Comparison of ENCODE assay signal across 8 mouse cellular contexts in genomic region chr7:105767729-105768165, GRCm38 (mm10). TPM values are rescaled to one million over a fixed set of nuclear protein-coding genes. Genes with fewer than 3 reads are reported as not detected.
DNase-seq lines count a peak whose midpoint lies in the region; ATAC-seq lines count a peak whose summit lies in the region.

No protein-coding gene starts in this region.

- 0 out of 2 replicates have a peak overlapping the region, but pooled peaks have one; percentile 6 for H3K27ac ChIP-seq in forebrain, embryonic 11.5 days (ENCODE audit: low read depth, low read length)
- H3K27ac ChIP-seq in forebrain, embryonic 14.5 days (ENCODE audit: low read depth, low read length) = no peak overlapping the region
- peak overlapping the region; percentile 71 for H3K27ac ChIP-seq in heart, embryonic 12.5 days (ENCODE audit: poor library complexity, severe bottlenecking)
- peak overlapping the region; percentile 32 for H3K27ac ChIP-seq in midbrain, embryonic 15.5 days

- no peaks in the 10 kb centered on the region for H3K9me3 ChIP-seq in forebrain, embryonic 11.5 days (ENCODE audit: control insufficient read depth, low read length)
- H3K9me3 ChIP-seq in forebrain, embryonic 14.5 days (replicated peaks; ENCODE audit: control insufficient read depth, low read length) = no peaks in the 10 kb centered on the region
- H3K9me3 ChIP-seq in heart, embryonic 12.5 days (replicated peaks) = no peaks in the 10 kb centered on the region
- H3K9me3 ChIP-seq in midbrain, embryonic 15.5 days = no peaks in the 10 kb centered on the region

- H3K4me2 ChIP-seq in forebrain, embryonic 11.5 days (ENCODE audit: low read depth, low read length, severe bottlenecking) = no peak overlapping the region
- no peak overlapping the region for H3K4me2 ChIP-seq in forebrain, embryonic 14.5 days (ENCODE audit: low read length)
- no peak overlapping the region for H3K4me2 ChIP-seq in heart, embryonic 12.5 days
- no peak overlapping the region for H3K4me2 ChIP-seq in midbrain, embryonic 15.5 days

- ATAC-seq in forebrain, embryonic 11.5 days (replicated peaks; ENCODE audit: low FRiP score) = no peak
- ATAC-seq in forebrain, embryonic 14.5 days = no peak
- ATAC-seq in heart, embryonic 12.5 days (ENCODE audit: insufficient number of reproducible peaks, low FRiP score) = no peak
- ATAC-seq in midbrain, embryonic 15.5 days (replicated peaks) = no peak

- no peak overlapping the region for H3K4me3 ChIP-seq in forebrain, embryonic 11.5 days (ENCODE audit: low read depth, low read length)
- H3K4me3 ChIP-seq in forebrain, embryonic 14.5 days (ENCODE audit: low read depth, low read length) = no peak overlapping the region
- H3K4me3 ChIP-seq in heart, embryonic 12.5 days = no peak overlapping the region
- H3K4me3 ChIP-seq in midbrain, embryonic 15.5 days = no peak overlapping the region

- DNase-seq in forebrain, embryonic 11.5 days (ENCODE audit: low spot score) = no peak
- DNase-seq in forebrain, embryonic 14.5 days (ENCODE audit: low spot score) = no peak
- peak; percentile 44 to 71 for DNase-seq in kidney, postnatal 25 days
- no peak for DNase-seq in urinary bladder, postnatal 10 days (ENCODE audit: low spot score)
- DNase-seq in thymus, postnatal 4 days = no peak
- no peak for DNase-seq in spleen, postnatal 36 days (ENCODE audit: low spot score in 2 of 2)

- H3K9ac ChIP-seq in forebrain, embryonic 11.5 days (ENCODE audit: low read length) = no peak overlapping the region
- no peak overlapping the region for H3K9ac ChIP-seq in forebrain, embryonic 14.5 days (ENCODE audit: low read length)
- no peak overlapping the region for H3K9ac ChIP-seq in heart, embryonic 12.5 days
- H3K9ac ChIP-seq in midbrain, embryonic 15.5 days = no peak overlapping the region

- H3K4me1 ChIP-seq in forebrain, embryonic 11.5 days (replicated peaks; ENCODE audit: control insufficient read depth, insufficient read depth, low read length) = peaks cover 2% of the 10 kb centered on the region; the same call in 1 of the 2 replicates
- no peaks in the 10 kb centered on the region; the same call in 1 of the 2 replicates for H3K4me1 ChIP-seq in forebrain, embryonic 14.5 days (ENCODE audit: control insufficient read depth, insufficient read depth, low read length)
- peaks cover 21% of the 10 kb centered on the region for H3K4me1 ChIP-seq in heart, embryonic 12.5 days (replicated peaks)
- H3K4me1 ChIP-seq in midbrain, embryonic 15.5 days = peaks cover 43% of the 10 kb centered on the region

- H3K27me3 ChIP-seq in forebrain, embryonic 11.5 days (ENCODE audit: control insufficient read depth, insufficient read depth, low read length) = peaks cover 16% of the 10 kb centered on the region
- 0 out of 2 replicates have a peak, but pooled peaks cover 3% of the 10 kb centered on the region for H3K27me3 ChIP-seq in forebrain, embryonic 14.5 days (replicated peaks; ENCODE audit: control insufficient read depth, insufficient read depth, low read length)
- peaks cover 20% of the 10 kb centered on the region for H3K27me3 ChIP-seq in heart, embryonic 12.5 days (replicated peaks)
- no peaks in the 10 kb centered on the region for H3K27me3 ChIP-seq in midbrain, embryonic 15.5 days (replicated peaks)

- WGBS in forebrain, embryonic 11.5 days = 26% methylated on average over 6 of the region's 6 CpGs
- WGBS in forebrain, embryonic 14.5 days = 44% methylated on average over 6 of the region's 6 CpGs
- WGBS in heart, embryonic 12.5 days = 24% methylated on average over 6 of the region's 6 CpGs
- 8% methylated on average over 6 of the region's 6 CpGs for WGBS in midbrain, embryonic 15.5 days

- H3K36me3 ChIP-seq in forebrain, embryonic 11.5 days (ENCODE audit: control insufficient read depth, insufficient read depth, low read length) = peaks cover 14% of the 10 kb centered on the region
- H3K36me3 ChIP-seq in forebrain, embryonic 14.5 days (ENCODE audit: control insufficient read depth, insufficient read depth, low read length) = peaks cover 99% of the 10 kb centered on the region
- peaks cover 57% of the 10 kb centered on the region for H3K36me3 ChIP-seq in heart, embryonic 12.5 days
- peaks cover 64% of the 10 kb centered on the region for H3K36me3 ChIP-seq in midbrain, embryonic 15.5 days (replicated peaks)

RNA-seq across cellular contexts. Expression of gene Tpp1, which starts 15.7 kb away (rescaled TPM):
- 53.9 and 62.7 TPM in 2 replicates for polyA plus RNA-seq in forebrain, embryonic 11.5 days (2014; fragmentation: Nextera tagmentation; extraction: Ambion mirVana)
- 41.1 and 44.3 TPM in 2 replicates for polyA plus RNA-seq in forebrain, embryonic 14.5 days (2014; fragmentation: Nextera tagmentation; extraction: Ambion mirVana)
- 87.7 and 97.8 TPM in 2 replicates for polyA plus RNA-seq in heart, embryonic 12.5 days (2016; fragmentation: Nextera tagmentation; extraction: Ambion mirVana)
- polyA plus RNA-seq in midbrain, embryonic 15.5 days (2015; fragmentation: Nextera tagmentation; extraction: Ambion mirVana) = 38.7 and 43.4 TPM in 2 replicates

RNA-seq across cellular contexts. Expression of gene Dchs1, which starts 19.7 kb away (rescaled TPM):
- 21.3 and 21.4 TPM in 2 replicates for polyA plus RNA-seq in forebrain, embryonic 11.5 days (2014; fragmentation: Nextera tagmentation; extraction: Ambion mirVana)
- polyA plus RNA-seq in forebrain, embryonic 14.5 days (2014; fragmentation: Nextera tagmentation; extraction: Ambion mirVana) = 18.3 and 21.7 TPM in 2 replicates
- polyA plus RNA-seq in heart, embryonic 12.5 days (2016; fragmentation: Nextera tagmentation; extraction: Ambion mirVana) = 8.7 and 9.4 TPM in 2 replicates
- polyA plus RNA-seq in midbrain, embryonic 15.5 days (2015; fragmentation: Nextera tagmentation; extraction: Ambion mirVana) = 17.9 and 19.0 TPM in 2 replicates

RNA-seq across cellular contexts. Expression of gene Taf10, which starts 23.6 kb away (rescaled TPM):
- 196 and 204 TPM in 2 replicates for polyA plus RNA-seq in forebrain, embryonic 11.5 days (2014; fragmentation: Nextera tagmentation; extraction: Ambion mirVana)
- 116 and 164 TPM in 2 replicates for polyA plus RNA-seq in forebrain, embryonic 14.5 days (2014; fragmentation: Nextera tagmentation; extraction: Ambion mirVana)
- 142 and 160 TPM in 2 replicates for polyA plus RNA-seq in heart, embryonic 12.5 days (2016; fragmentation: Nextera tagmentation; extraction: Ambion mirVana)
- polyA plus RNA-seq in midbrain, embryonic 15.5 days (2015; fragmentation: Nextera tagmentation; extraction: Ambion mirVana) = 89.7 and 99.0 TPM in 2 replicates

RNA-seq across cellular contexts. Expression of gene Rrp8, which starts 30.6 kb away (rescaled TPM):
- polyA plus RNA-seq in forebrain, embryonic 11.5 days (2014; fragmentation: Nextera tagmentation; extraction: Ambion mirVana) = 40.6 and 41.4 TPM in 2 replicates
- polyA plus RNA-seq in forebrain, embryonic 14.5 days (2014; fragmentation: Nextera tagmentation; extraction: Ambion mirVana) = 19.3 and 20.3 TPM in 2 replicates
- 29.1 and 30.9 TPM in 2 replicates for polyA plus RNA-seq in heart, embryonic 12.5 days (2016; fragmentation: Nextera tagmentation; extraction: Ambion mirVana)
- polyA plus RNA-seq in midbrain, embryonic 15.5 days (2015; fragmentation: Nextera tagmentation; extraction: Ambion mirVana) = 22.4 and 22.9 TPM in 2 replicates

RNA-seq across cellular contexts. Expression of gene Ilk, which starts 31.4 kb away (rescaled TPM):
- polyA plus RNA-seq in forebrain, embryonic 11.5 days (2014; fragmentation: Nextera tagmentation; extraction: Ambion mirVana) = 221 and 242 TPM in 2 replicates
- 207 and 214 TPM in 2 replicates for polyA plus RNA-seq in forebrain, embryonic 14.5 days (2014; fragmentation: Nextera tagmentation; extraction: Ambion mirVana)
- 384 and 391 TPM in 2 replicates for polyA plus RNA-seq in heart, embryonic 12.5 days (2016; fragmentation: Nextera tagmentation; extraction: Ambion mirVana)
- 192 and 207 TPM in 2 replicates for polyA plus RNA-seq in midbrain, embryonic 15.5 days (2015; fragmentation: Nextera tagmentation; extraction: Ambion mirVana)

Comparison
In these comparisons a context has a peak if more than half of its experiments do, and no peak if none do; other contexts are left out.
1. DNase-seq: peak in kidney, postnatal 25 days (2 of 2); none in forebrain, embryonic 11.5 days (single experiment), forebrain, embryonic 14.5 days (single experiment), urinary bladder, postnatal 10 days (single experiment), thymus, postnatal 4 days (single experiment) and spleen, postnatal 36 days (0 of 2).